Mouse (Mus musculus): ENCODE data around the gene Usp28. TPM values are rescaled to one million over a fixed set of nuclear protein-coding genes. Genes with fewer than 3 reads are reported as not detected.

Usp28 gene
- polyA plus RNA-seq, 1 experiment, result 58.7 TPM

GRCm38 (mm10) chr9:49015824-49016223 lies 30.6 kb downstream of the Usp28 start:
- no peak for DNase-seq (ENCODE audit: extremely low spot score in 1 of 2, low spot score in 1 of 2)

- no peak for DNase-seq (ENCODE audit: extremely low spot score in 1 of 2, low spot score in 1 of 2)
Observed at GRCm38 (mm10) chr9:49021289-49021688, 36.1 kb downstream of the Usp28 start.

GRCm38 (mm10) chr9:49023956-49024355 lies 38.8 kb downstream of the Usp28 start:
- no peak for DNase-seq (ENCODE audit: extremely low spot score in 1 of 2, low spot score in 1 of 2)

- DNase-seq (ENCODE audit: extremely low spot score in 1 of 2, low spot score in 1 of 2), result no peak
Observed at GRCm38 (mm10) chr9:49024529-49024928, 39.4 kb downstream of the Usp28 start.

- DNase-seq (ENCODE audit: extremely low spot score in 1 of 2, low spot score in 1 of 2), result peak in 1 of 2 experiments; percentile 39
Observed at GRCm38 (mm10) chr9:49034764-49035163, 49.6 kb downstream of the Usp28 start.

- DNase-seq (ENCODE audit: extremely low spot score in 1 of 2, low spot score in 1 of 2), result no peak
Observed at GRCm38 (mm10) chr9:49050901-49051300, 65.7 kb downstream of the Usp28 start.

GRCm38 (mm10) chr9:49051349-49051748 lies 66.2 kb downstream of the Usp28 start:
- peak; percentile 26 to 81 for DNase-seq (ENCODE audit: extremely low spot score in 1 of 2, low spot score in 1 of 2)

- no peak for DNase-seq (ENCODE audit: extremely low spot score in 1 of 2, low spot score in 1 of 2)
Observed at GRCm38 (mm10) chr9:49054028-49054427, 68.9 kb downstream of the Usp28 start.

GRCm38 (mm10) chr9:49055333-49056205 lies 70.4 kb downstream of the Usp28 start, which contains the start of gene Zw10:
Zw10 (plus strand) TSS chr9:49055613.
- DNase-seq (ENCODE audit: extremely low spot score in 1 of 2, low spot score in 1 of 2), result peak; percentile 93 to 96

- DNase-seq (ENCODE audit: extremely low spot score in 1 of 2, low spot score in 1 of 2), result no peak
Observed at GRCm38 (mm10) chr9:49076847-49077246, 91.7 kb downstream of the Usp28 start.

GRCm38 (mm10) chr9:49081107-49081506 lies 95.9 kb downstream of the Usp28 start, which contains the start of gene Tmprss5:
Tmprss5 (plus strand) TSS chr9:49081260.
- no peak for DNase-seq (ENCODE audit: extremely low spot score in 1 of 2, low spot score in 1 of 2)

- peak; percentile 8 to 90 for DNase-seq (ENCODE audit: extremely low spot score in 1 of 2, low spot score in 1 of 2)
Observed at GRCm38 (mm10) chr9:49081561-49081960, 96.4 kb downstream of the Usp28 start.

GRCm38 (mm10) chr9:49087317-49087716 lies 102.1 kb downstream of the Usp28 start:
- no peak for DNase-seq (ENCODE audit: extremely low spot score in 1 of 2, low spot score in 1 of 2)

Other genes with a start within 250 kb of the Usp28 start
- gene Zbtb16, start 149.2 kb upstream of the Usp28 start, polyA plus RNA-seq (2012; rRNA removed), result 13.4 and 16.1 TPM in 2 replicates
- 11.9 and 12.1 TPM in 2 replicates for gene Htr3a, start 74.3 kb upstream of the Usp28 start, polyA plus RNA-seq (2012; rRNA removed)
- gene Htr3b, start 20.4 kb upstream of the Usp28 start, polyA plus RNA-seq (2012; rRNA removed), result not detected in 2 replicates
- gene Zw10, start 70.2 kb downstream of the Usp28 start, polyA plus RNA-seq (2012; rRNA removed), result 22.1 and 24.0 TPM in 2 replicates
- 6.0 and 6.9 TPM in 2 replicates for gene Tmprss5, start 95.9 kb downstream of the Usp28 start, polyA plus RNA-seq (2012; rRNA removed)